Mouse (Mus musculus) Patski (cell line): ENCODE measurements around the gene Icam2. TPM values are rescaled to one million over a fixed set of nuclear protein-coding genes. Genes with fewer than 3 reads are reported as not detected.
"Not testable (repeated sequence)": the region's sequence is repeated elsewhere in the genome, so short reads cannot be mapped to it uniquely, and the experiment has no call there.

Source experiments
- ATAC-seq: fragments of 100-300 bp; one replicate; pipeline ENCODE4 v1.8.0; 2021
- CTCF ChIA-PET: fragments of 350-600 bp; sonication (Branson Sonifier 250); formaldehyde crosslinking; loops from one replicate; lab custom pipeline; 2022; ENCODE audit warnings: inconsistent platforms; lab: Charles Lee
- POLR2A ChIA-PET: fragments of 350-600 bp; sonication (Branson Sonifier 250); formaldehyde crosslinking; loops from one replicate; lab custom pipeline; 2022; ENCODE audit warnings: antibody characterized with exemption, inconsistent platforms; lab: Charles Lee
- DNase-seq: peaks from one replicate; pipeline ENCODE4 v3.0.0-alpha.2; 2011; ENCODE audit warnings: low read depth, low spot score
- H3K27me3 ChIP-seq: fragments of 371-371 bp; one replicate; pipeline ENCODE4 v1.5.1; 2021
- CTCF ChIP-seq: fragments of 100-300 bp; IDR thresholded peaks from one replicate; pipeline ENCODE4 v1.5.1; 2021
- in situ Hi-C: fragments of 300-500 bp; cut with MboI; formaldehyde crosslinking; loops from 3 replicates; pipeline ENCODE4 v1.11.1; 2018; ENCODE audit warnings: low pct_unique_long_range_greater_than_20kb, mixed read lengths
- polyA plus RNA-seq: library from polyadenylated mRNA; unstranded; gene quantifications from one replicate; pipeline ENCODE4 v1.2.3, GENCODE M21; 2021

Icam2 gene
- polyA plus RNA-seq, 1 experiment from 2014 or later, result not detected

DNA sequence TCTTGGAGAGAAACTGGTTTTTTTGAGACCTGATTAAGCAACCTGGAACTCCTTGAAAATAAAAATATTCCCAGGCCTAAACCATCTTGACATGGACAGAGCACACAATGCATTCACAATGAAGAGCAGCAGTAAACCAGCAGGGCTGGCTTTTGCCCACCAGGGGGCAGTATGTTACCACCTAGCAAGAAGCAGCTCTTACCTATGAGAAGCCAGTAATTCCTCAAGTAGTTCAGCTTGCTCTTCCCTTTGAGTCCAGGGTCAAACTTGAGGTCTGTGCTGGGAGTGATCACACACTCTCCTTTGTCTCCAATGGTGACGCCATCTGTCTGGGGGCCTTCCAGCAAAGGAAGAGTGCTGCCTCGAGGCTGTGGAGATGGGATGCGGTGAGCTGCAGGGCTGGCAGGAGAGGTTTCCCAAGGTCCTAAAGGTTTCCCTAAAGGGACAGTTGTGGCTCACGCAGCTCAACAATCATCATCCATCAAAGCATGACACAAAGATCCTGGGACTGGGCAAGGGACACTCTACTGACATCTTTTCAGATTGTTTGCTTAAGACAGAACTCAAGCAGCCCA, 30.8 kb upstream of the Icam2 start:
- ATAC-seq, result no peak
- in situ Hi-C loops, result loop anchor here (5.0 kb wide), 2 partner anchors 74 to 209 kb away; no protein-coding TSS in a partner anchor
- peak; percentile 97 for TF ChIP-seq CTCF
- CTCF ChIA-PET, result interaction anchor here (0.8 to 2.5 kb wide), 8 partner anchors 10 to 79 kb away, joined by 3 to 16 read pairs (median 4); partner anchors contain the start of gene Ern1
- POLR2A ChIA-PET, result no interaction called here
- peak; percentile 43 for DNase-seq
- H3K27me3 ChIP-seq, result no peaks in the 10 kb centered on the region

DNA sequence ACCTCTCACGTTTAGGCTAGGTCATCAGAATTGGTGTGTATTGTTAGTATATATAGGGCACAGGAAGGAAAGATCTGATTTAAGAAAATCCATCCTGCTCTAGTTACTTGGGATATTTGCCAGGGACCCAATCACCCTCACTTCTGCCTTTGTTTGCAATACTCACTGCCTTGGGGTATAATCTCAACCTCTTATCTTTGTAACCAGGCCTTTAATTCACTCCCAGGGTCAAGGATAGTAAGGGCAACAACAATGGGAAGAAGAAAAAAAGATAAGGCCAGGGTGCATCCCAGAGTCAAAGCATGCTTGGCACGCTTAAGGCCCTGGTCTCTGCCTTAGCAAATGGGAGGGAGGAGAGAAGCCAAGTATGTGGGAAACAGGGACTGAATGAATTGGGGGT, 30.0 kb upstream of the Icam2 start:
- DNase-seq (no peak), ATAC-seq (no peak)
- POLR2A ChIA-PET, result no interaction called here
- in situ Hi-C loops, result loop anchor here (5.0 kb wide), 2 partner anchors 74 to 209 kb away; no protein-coding TSS in a partner anchor
- H3K27me3 ChIP-seq, result no peaks in the 10 kb centered on the region
- TF ChIP-seq CTCF, result no peak
- CTCF ChIA-PET, result interaction anchor here (1.0 kb wide), 1 partner anchor 78 kb away, joined by 3 read pairs; no protein-coding TSS in a partner anchor

DNA sequence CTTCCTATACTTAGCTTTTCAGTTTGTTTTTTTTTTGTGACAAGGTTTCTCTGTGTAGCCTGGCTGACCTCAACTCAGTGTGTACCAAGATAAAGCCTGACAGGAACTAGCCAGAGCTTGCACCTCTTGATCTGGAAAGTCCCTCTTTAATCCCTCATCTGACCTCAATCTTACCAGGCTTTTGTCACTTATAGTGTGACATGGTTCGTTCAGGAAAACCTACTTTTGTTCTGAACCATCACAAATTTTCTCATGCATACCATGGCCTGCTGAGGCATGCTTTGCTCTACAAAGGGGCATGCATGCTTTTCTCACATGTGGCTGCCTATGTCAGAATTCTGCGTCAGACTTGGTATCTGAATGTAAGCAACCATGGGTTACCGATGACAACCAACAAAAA, 28.5 kb upstream of the Icam2 start:
- CTCF ChIA-PET, result interaction anchor here (1.1 to 2.1 kb wide), 2 partner anchors 73 to 75 kb away, joined by 3 to 11 read pairs; no protein-coding TSS in a partner anchor
- in situ Hi-C loops, result loop anchor here (5.0 kb wide), 2 partner anchors 76 to 211 kb away; no protein-coding TSS in a partner anchor
- POLR2A ChIA-PET, result interaction anchor here (0.6 to 1.1 kb wide), 2 partner anchors 15 to 82 kb away, joined by 3 to 4 read pairs; no protein-coding TSS in a partner anchor
- no peaks in the 10 kb centered on the region for H3K27me3 ChIP-seq
- TF ChIP-seq CTCF, result no peak
- ATAC-seq (no peak), DNase-seq (no peak)

DNA sequence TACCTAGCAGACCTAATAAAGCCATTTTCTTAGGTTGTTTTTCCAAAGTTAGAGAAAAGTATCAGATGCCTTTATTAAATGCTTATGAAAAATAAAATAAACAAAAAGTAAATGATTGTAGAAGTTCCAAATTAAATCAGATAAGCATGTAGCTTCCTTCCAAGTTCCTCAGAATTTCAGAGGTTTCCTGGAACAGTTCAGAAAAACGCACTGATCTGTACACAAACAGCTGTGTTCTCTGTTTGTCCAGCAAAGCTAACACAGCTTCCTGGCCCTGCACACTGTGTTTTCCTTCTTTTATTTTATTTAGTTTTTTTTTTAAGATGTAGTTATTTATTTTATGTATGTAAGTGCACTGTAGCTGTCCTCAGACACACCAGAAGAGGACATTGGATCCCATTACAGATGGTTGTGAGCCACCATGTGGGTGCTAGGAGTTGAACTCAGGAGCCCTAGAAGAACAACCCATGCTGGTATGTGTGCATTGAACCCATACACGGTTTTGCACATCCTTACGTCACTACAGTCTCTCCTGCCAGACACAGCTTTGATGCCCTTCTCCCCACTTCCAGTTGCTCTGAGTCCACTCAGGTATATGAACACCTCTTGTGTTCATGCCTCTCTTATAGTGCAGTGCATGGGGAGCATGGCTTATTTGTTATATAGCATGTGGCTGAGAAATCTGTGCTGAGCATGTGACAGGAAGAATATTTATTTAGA, 24.9 kb upstream of the Icam2 start:
- no peak for DNase-seq
- H3K27me3 ChIP-seq, result no peaks in the 10 kb centered on the region
- TF ChIP-seq CTCF, result no peak
- in situ Hi-C loops, result no loop called here
- no peak for ATAC-seq
- CTCF ChIA-PET, result interaction anchor here (1.1 to 2.0 kb wide), 4 partner anchors 12 to 330 kb away, joined by 3 to 9 read pairs (median 4); no protein-coding TSS in a partner anchor
- POLR2A ChIA-PET, result no interaction called here

DNA sequence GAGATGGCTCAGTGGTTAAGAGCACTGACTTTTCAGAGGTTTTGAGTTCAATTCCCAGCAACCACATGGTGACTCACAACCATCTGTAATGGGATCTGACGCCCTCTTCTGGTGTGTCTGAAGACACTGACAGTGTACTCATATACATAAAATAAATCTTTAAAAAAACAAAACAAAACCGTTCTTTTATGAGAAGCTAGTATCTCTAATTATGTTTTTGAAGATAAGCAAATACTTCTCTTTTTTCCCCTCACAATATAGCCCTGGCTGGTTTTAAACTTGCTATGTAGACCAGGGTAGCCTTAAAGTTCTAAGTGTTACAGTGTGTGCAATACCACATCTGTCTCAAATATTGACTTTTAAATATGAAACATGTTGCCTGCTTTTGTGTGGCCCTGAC, 23.3 kb upstream of the Icam2 start:
- H3K27me3 ChIP-seq, result no peaks in the 10 kb centered on the region
- ChIA-PET CTCF (interaction anchor here (1.4 to 2.4 kb wide), 3 partner anchors 10 to 80 kb away, joined by 4 to 8 read pairs (median 5); no protein-coding TSS in a partner anchor), POLR2A (no interaction called here)
- in situ Hi-C loops, result no loop called here
- no peak for TF ChIP-seq CTCF
- DNase-seq (no peak), ATAC-seq (no peak)

DNA sequence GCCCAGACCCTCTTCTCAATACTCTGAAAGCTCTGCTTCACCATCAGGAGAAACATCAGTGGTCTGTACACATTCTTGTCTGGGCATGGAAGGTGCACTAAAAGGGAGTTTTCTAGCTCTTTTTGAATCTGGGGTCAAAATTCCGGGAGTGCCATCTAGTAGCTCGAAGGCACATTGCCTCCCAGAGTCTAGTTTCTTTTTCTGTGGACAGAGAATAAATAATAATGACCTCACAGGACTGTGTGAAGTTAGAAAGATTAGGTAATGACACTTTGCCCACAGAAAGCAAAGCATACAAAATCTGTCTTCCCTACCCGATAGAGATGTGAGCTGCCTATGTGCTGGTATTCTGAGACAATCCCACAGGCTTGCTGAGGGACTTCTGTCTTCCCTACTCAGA, 22.6 kb upstream of the Icam2 start:
- POLR2A ChIA-PET, result no interaction called here
- in situ Hi-C loops, result no loop called here
- CTCF ChIA-PET, result interaction anchor here (1.4 to 2.4 kb wide), 3 partner anchors 9 to 81 kb away, joined by 4 to 8 read pairs (median 5); no protein-coding TSS in a partner anchor
- H3K27me3 ChIP-seq, result no peaks in the 10 kb centered on the region
- DNase-seq (no peak), ATAC-seq (no peak)
- TF ChIP-seq CTCF, result no peak

DNA sequence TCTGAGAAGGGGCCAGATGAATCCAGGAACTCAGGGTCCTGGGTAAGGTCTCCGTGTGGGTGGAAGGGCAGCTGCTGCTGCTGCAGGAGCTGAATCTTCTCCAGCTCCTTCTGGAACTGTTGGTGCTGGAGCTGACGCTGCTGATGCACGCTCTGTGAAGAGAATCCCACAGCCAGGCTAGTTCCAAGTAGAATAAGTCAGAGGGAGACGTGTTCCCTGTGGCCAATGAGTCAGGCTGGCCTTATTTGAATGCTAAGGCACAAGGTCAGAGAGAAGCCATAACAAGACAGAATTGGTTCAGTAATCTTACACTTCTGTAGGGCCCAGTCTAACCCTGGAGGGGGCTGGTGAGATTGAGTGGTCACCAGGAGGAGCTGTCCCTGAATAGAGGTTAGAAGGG, 22.1 kb upstream of the Icam2 start:
- ATAC-seq, result no peak
- ChIA-PET CTCF (interaction anchor here (1.9 to 2.4 kb wide), 2 partner anchors 9 to 12 kb away, joined by 4 to 8 read pairs; no protein-coding TSS in a partner anchor), POLR2A (interaction anchor here (0.5 kb wide), 1 partner anchor 183 kb away, joined by 7 read pairs; no protein-coding TSS in a partner anchor)
- no peak for TF ChIP-seq CTCF
- DNase-seq, result no peak
- H3K27me3 ChIP-seq, result no peaks in the 10 kb centered on the region
- in situ Hi-C loops, result no loop called here

DNA sequence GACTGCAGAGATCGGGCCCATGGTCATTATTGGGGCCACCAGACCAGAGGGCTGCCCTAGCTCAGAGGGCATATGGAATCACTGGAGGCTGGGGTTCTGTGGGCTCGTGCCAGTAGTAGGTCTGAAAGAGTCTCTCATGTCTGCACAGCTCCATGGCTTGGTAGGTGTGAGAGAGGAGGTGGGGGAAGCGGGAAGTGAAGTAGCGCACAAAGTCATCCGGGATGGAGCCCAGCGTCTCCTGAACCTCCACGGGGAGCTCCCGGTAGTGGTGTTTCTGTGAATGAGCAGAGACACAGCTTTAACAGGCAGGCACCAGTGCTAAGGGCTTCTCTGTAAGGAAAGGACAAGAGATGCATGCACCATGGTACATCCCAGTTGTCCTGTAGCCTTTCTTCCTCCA, 10.6 kb upstream of the Icam2 start:
- H3K27me3 ChIP-seq, result no peaks in the 10 kb centered on the region
- POLR2A ChIA-PET, result no interaction called here
- TF ChIP-seq CTCF, result no peak
- no peak for ATAC-seq
- no peak for DNase-seq
- in situ Hi-C loops, result no loop called here
- CTCF ChIA-PET, result interaction anchor here (1.3 kb wide), 1 partner anchor 12 kb away, joined by 4 read pairs; no protein-coding TSS in a partner anchor

DNA sequence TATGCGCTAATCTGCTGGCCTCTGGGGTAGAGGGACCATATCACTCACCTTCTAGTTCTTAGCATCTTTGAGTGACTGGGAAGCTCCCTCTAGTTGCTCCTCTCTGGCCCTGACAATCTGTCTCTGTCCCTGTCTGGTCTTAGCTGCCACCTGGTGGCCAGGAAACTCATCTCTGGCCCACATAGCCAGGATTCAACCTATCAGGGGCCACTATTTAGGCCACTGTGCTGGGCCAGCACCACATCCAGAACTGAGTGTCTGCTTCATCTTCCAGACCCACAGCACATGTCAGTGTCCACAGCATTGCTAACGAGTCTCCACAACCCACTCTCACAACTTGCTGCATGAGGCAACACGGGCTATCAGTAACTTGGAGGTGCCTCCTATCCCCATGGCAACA, 9.8 kb upstream of the Icam2 start:
- no peak for ATAC-seq
- no peaks in the 10 kb centered on the region for H3K27me3 ChIP-seq
- no peak for TF ChIP-seq CTCF
- in situ Hi-C loops, result no loop called here
- POLR2A ChIA-PET, result no interaction called here
- CTCF ChIA-PET, result interaction anchor here (1.3 kb wide), 1 partner anchor 13 kb away, joined by 4 read pairs; no protein-coding TSS in a partner anchor
- DNase-seq, result no peak

DNA sequence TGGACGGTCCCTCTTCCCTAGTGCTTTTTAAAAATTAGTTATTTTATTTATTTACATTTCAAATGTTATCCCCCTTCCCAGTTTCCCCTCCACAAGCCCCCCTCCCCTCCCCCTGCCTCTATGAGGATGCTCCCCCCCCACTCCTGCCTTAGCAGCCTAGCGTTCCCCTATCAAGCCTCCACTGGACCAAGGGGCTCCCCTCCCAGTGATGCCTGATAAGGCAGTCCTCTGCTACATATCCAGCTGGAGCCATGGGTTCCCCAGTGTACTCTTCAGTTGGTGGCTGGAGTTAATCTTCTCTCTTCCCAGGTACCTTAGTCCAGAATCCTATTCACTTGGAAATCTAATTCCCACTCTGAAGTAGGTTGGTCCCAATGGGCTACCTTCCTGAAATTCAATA, 6.2 kb upstream of the Icam2 start:
- in situ Hi-C loops, result loop anchor here (5.0 kb wide), 2 partner anchors 67 to 92 kb away; partner anchors contain the start of gene Gh
- ATAC-seq, DNase-seq, CTCF ChIA-PET, POLR2A ChIA-PET, H3K27me3 ChIP-seq: not testable (repeated sequence)
